Mouse (Mus musculus): ENCODE results near the gene Camk2d. TPM values are rescaled to one million over a fixed set of nuclear protein-coding genes. Genes with fewer than 3 reads are reported as not detected.

Camk2d gene
- total RNA-seq, 2 experiments from 2014 or later = 84.5 to 99.0 TPM

GRCm38 (mm10) chr3:126834641-126835167, 238.6 kb downstream of the Camk2d start:
- intact Hi-C loops (cut with DNase I; ENCODE audit: low total_unique reads) = no loop called here

GRCm38 (mm10) chr3:126842780-126843179, 246.7 kb downstream of the Camk2d start:
- intact Hi-C loops (cut with DNase I; ENCODE audit: low total_unique reads) = no loop called here
- no peak for DNase-seq

More at GRCm38 (mm10) chr3:126834641-126835167, 238.6 kb downstream of the Camk2d start:
- DNase-seq = no peak

- intact Hi-C loops (cut with DNase I; ENCODE audit: low total_unique reads) = no loop called here
- no peak for DNase-seq
These were observed 248.7 kb downstream of the Camk2d start for GRCm38 (mm10) chr3:126844809-126845208.

- intact Hi-C loops (cut with DNase I; ENCODE audit: low total_unique reads) = no loop called here
- DNase-seq = no peak
These were observed 252.0 kb downstream of the Camk2d start for GRCm38 (mm10) chr3:126848081-126848480.

GRCm38 (mm10) chr3:126860442-126860841, 264.3 kb downstream of the Camk2d start:
- no peak for DNase-seq
- intact Hi-C loops (cut with DNase I; ENCODE audit: low total_unique reads) = no loop called here

GRCm38 (mm10) chr3:126869561-126869960, 273.5 kb downstream of the Camk2d start:
- intact Hi-C loops (cut with DNase I; ENCODE audit: low total_unique reads) = no loop called here
- no peak for DNase-seq

GRCm38 (mm10) chr3:126870688-126871087, 274.6 kb downstream of the Camk2d start:
- intact Hi-C loops (cut with DNase I; ENCODE audit: low total_unique reads) = no loop called here
- DNase-seq = no peak

GRCm38 (mm10) chr3:126878233-126878632, 282.1 kb downstream of the Camk2d start:
- no peak for DNase-seq
- intact Hi-C loops (cut with DNase I; ENCODE audit: low total_unique reads) = no loop called here

- intact Hi-C loops (cut with DNase I; ENCODE audit: low total_unique reads) = no loop called here
These were observed 290.0 kb downstream of the Camk2d start for GRCm38 (mm10) chr3:126886090-126886489.

GRCm38 (mm10) chr3:126886644-126887043, 290.5 kb downstream of the Camk2d start:
- intact Hi-C loops (cut with DNase I; ENCODE audit: low total_unique reads) = no loop called here
- no peak for DNase-seq

More at GRCm38 (mm10) chr3:126886090-126886489, 290.0 kb downstream of the Camk2d start:
- no peak for DNase-seq

Other genes with a start within 250 kb of the Camk2d start
- gene Arsj, start 232.6 kb upstream of the Camk2d start, total RNA-seq (2021) = 1 to 10 TPM in 1 of 2 experiments, under 1 TPM in 1; 0.82 to 1.3 TPM